Mouse (Mus musculus) C2C12 (cell line): Measurements from ENCODE around the gene Bmf. TPM values are rescaled to one million over a fixed set of nuclear protein-coding genes. Genes with fewer than 3 reads are reported as not detected.

Source experiments
- H3K27me3 ChIP-seq: one replicate; pipeline ENCODE4 v1.6.1; 2011; ENCODE audit not compliant: control insufficient read depth, insufficient read depth, insufficient read length
- H3K36me3 ChIP-seq: one replicate; pipeline ENCODE4 v1.6.1; 2011; ENCODE audit not compliant: control insufficient read depth, insufficient read depth
- H3K4me3 ChIP-seq: one replicate; pipeline ENCODE4 v1.5.1; 2011; ENCODE audit warnings: mild to moderate bottlenecking, control low read depth; ENCODE audit not compliant: poor library complexity, insufficient read depth, severe bottlenecking
- H3K79me2 ChIP-seq: one replicate; pipeline ENCODE4 v1.6.1; 2011; ENCODE audit not compliant: control insufficient read depth, insufficient read depth
- H3K79me3 ChIP-seq: one replicate; pipeline ENCODE4 v1.6.1; 2011; ENCODE audit warnings: low read depth, control low read depth
- H3ac ChIP-seq: one replicate; pipeline ENCODE3; 2011; ENCODE audit warnings: low read depth; ENCODE audit not compliant: control insufficient read depth, insufficient read length
- CEBPB ChIP-seq: IDR thresholded peaks from one replicate; pipeline ENCODE4 v1.6.1; 2011; ENCODE audit warnings: low read depth, mild to moderate bottlenecking, control low read depth, moderate library complexity
- CTCF ChIP-seq: IDR thresholded peaks from one replicate; pipeline ENCODE4 v1.5.1; 2011; ENCODE audit not compliant: control insufficient read depth, insufficient read depth, insufficient read length
- FOSL1 ChIP-seq: IDR thresholded peaks from one replicate; pipeline ENCODE4 v1.8.0; 2011; ENCODE audit warnings: mild to moderate bottlenecking, low read length; ENCODE audit not compliant: poor library complexity, insufficient read depth, severe bottlenecking
- MAX ChIP-seq: IDR thresholded peaks from one replicate; pipeline ENCODE4 v1.6.1; 2011; ENCODE audit warnings: mild to moderate bottlenecking, control low read depth
- MYOD1 ChIP-seq: IDR thresholded peaks from one replicate; pipeline ENCODE4 v1.6.1; 2011; ENCODE audit warnings: low read depth; ENCODE audit not compliant: control insufficient read depth, insufficient read length
- MYOG ChIP-seq: IDR thresholded peaks from one replicate; pipeline ENCODE4 v1.6.1; 2011; ENCODE audit not compliant: control insufficient read depth, insufficient read length; ENCODE audit errors: extremely low read depth
- USF1 ChIP-seq: IDR thresholded peaks from one replicate; pipeline ENCODE4 v1.6.1; 2011; ENCODE audit warnings: low read depth, mild to moderate bottlenecking, control low read depth, moderate library complexity
- polyA plus RNA-seq: library from polyadenylated mRNA; unstranded; fragments of >200 nt; fragmentation: generic; extraction: Trizol; gene quantifications from one replicate; pipeline ENCODE4 v1.2.1, GENCODE M21; 2012; ENCODE audit warnings: missing spikeins

The Bmf gene
- polyA plus RNA-seq, 1 experiment, result 0.42 TPM

DNA sequence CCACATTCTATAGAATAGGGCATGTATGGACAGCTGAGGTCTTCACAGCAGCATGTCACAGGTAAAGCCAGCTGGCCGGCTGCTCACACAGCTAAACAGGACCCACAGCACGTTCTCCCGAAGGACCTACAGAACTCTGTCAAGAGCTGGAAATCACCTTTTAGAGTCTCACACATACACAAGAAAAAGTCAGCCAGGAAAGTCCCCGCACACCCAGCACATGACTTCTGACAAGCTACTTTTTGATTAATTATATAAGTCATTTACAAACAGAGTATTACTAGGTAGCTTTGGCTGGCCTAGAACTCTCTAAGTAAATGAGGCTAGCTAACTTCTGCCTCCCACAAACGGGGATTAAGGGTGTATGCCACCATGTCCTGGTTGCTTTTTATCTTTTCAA lies 22.9 kb downstream of the Bmf start:
- TF ChIP-seq MYOD1 (no peak), CTCF (no peak), FOSL1 (no peak), USF1 (no peak), CEBPB (no peak), MAX (no peak), MYOG (no peak)
- Histone ChIP-seq H3K79me3 (no peaks in the 10 kb centered on the region), H3K79me2 (no peaks in the 10 kb centered on the region), H3K4me3 (no peak overlapping the region), H3ac (no peak overlapping the region), H3K27me3 (no peaks in the 10 kb centered on the region), H3K36me3 (no peaks in the 10 kb centered on the region)

DNA sequence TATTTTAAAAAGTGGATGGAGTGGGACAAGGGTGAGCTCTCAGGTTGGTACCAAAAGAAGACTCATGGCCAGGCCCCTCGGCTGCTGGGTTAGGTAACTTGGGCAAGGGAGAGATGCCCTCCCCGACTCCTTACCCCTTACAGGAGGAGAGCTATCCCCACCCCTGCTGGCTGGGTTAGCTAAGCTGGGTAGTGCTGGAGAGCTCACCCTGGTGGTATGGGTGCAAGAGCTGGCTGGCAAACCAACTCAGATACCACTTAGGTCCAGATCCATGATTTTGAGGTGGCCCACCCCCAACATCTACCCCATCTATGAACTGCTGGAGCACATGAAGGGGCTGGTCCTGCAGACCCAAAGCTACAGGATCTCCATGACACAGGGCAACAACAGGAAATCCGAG lies 24.7 kb downstream of the Bmf start:
- no peaks in the 10 kb centered on the region for H3K79me3 ChIP-seq
- no peaks in the 10 kb centered on the region for H3K27me3 ChIP-seq
- TF ChIP-seq FOSL1 (no peak), MAX (no peak), CEBPB (no peak), MYOD1 (no peak), CTCF (no peak), USF1 (no peak), MYOG (no peak)

DNA sequence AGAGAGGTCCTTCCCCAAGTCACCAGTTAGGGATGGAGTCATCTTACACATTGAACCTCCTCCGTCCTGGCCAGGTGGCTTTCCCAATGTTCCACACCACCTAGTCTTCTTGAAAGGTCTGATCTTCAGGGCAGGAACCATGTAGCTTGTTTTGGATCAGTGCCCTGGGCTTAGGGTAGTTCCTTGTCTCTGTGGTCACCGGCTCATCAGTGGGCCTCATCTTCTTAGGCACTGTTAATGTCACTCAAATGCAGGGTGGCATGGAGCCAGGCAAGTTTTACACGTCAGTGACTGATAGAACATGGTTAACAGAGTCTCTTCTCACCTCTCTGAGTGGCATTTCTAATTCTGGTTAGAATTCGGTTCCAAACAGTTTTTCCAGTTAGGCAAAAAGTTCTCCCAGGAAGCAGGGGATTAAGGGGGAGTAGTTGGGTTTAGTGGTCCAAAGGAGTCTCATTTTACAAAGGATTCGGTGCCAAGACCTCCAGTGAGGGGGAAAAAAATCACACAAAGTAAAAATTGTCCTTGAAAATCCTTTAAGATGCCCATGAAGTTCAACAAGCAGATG lies 26.2 kb downstream of the Bmf start:
- Histone ChIP-seq H3K4me3 (no peak overlapping the region), H3K79me3 (no peaks in the 10 kb centered on the region), H3ac (no peak overlapping the region), H3K79me2 (no peaks in the 10 kb centered on the region), H3K36me3 (no peaks in the 10 kb centered on the region), H3K27me3 (no peaks in the 10 kb centered on the region)
- TF ChIP-seq MYOG (no peak), USF1 (no peak), CTCF (no peak), FOSL1 (no peak), MYOD1 (no peak), CEBPB (no peak), MAX (no peak)

More for the DNA sequence above, 24.7 kb downstream of the Bmf start:
- Histone ChIP-seq H3K36me3 (no peaks in the 10 kb centered on the region), H3K79me2 (no peaks in the 10 kb centered on the region), H3K4me3 (no peak overlapping the region), H3ac (no peak overlapping the region)

DNA sequence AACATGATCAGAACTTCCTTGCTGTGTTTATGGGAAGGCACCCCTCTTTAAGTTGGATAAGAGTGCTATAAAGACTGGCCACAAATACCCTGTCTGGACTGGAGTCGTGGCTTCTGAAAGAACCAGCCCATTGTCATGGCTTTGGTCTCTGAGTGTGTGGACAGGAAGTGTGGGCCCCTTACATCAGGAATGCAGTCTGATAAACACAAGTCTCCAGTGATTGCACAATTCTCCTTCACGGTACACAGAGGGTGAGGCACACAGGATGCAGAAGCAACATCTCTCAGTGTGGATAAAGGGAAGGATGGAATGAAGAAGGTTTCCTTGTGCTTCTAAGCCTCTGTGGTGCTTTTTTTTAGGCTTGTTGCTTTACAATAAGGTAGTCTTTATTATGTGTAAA lies 27.2 kb downstream of the Bmf start:
- no peak overlapping the region for H3K4me3 ChIP-seq
- no peaks in the 10 kb centered on the region for H3K79me3 ChIP-seq
- H3K36me3 ChIP-seq, result no peaks in the 10 kb centered on the region
- no peak overlapping the region for H3ac ChIP-seq
- TF ChIP-seq USF1 (no peak), CTCF (no peak), MAX (no peak), FOSL1 (no peak), MYOG (no peak), CEBPB (peak; percentile 85), MYOD1 (no peak)
- no peaks in the 10 kb centered on the region for H3K79me2 ChIP-seq
- no peaks in the 10 kb centered on the region for H3K27me3 ChIP-seq

DNA sequence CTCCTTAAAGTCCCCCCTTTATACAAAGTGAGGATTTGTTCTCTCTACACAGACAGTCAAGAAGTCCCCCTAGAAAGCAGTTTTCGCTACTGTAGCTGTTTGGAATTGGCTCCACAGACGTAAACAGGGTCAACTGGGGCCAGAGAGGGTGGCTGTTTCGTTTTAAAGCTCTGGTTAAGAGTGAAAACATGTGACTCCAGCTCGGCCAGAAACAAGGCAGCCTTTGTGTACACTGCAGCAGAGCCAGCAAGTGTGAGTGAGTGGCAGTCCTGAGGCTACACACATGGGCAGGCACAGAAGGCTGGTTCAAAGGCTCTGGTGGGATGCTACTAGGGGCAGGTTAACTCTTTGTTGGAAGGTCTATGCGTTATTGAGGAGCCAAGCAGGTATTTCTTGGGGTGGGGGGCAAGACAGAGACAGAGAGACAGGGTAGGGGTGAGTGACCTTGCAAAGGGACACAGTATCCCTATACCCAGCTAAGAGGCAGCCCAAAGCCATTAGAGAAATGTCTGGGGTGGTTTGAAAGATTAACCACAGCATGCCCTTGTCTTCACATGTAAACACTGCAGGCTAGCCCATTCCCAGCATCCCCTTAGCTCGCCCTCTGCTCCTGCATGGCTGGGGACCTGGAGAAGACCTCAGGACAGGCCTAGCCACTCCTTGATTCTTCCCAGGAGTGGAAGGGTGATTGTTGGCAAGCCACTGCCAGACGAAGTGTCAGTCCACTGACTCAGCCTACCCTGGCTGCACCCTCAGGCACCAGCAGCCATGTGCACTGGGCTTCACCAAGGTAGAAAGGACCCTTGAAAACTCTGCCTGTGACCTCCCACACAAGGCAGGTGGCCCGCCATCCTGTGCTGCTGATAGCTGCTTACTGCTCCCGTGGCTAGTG lies 29.2 kb downstream of the Bmf start:
- Histone ChIP-seq H3K4me3 (no peak overlapping the region), H3K27me3 (no peaks in the 10 kb centered on the region), H3K36me3 (no peaks in the 10 kb centered on the region), H3K79me2 (no peaks in the 10 kb centered on the region), H3K79me3 (no peaks in the 10 kb centered on the region), H3ac (no peak overlapping the region)
- TF ChIP-seq CEBPB (no peak), MAX (no peak), MYOD1 (no peak), CTCF (no peak), USF1 (no peak), FOSL1 (no peak), MYOG (no peak)
